In genomic region chr1:36920154-36920716, GRCm38 (mm10) we compare ENCODE assay signal across 9 mouse cellular contexts. TPM values are rescaled to one million over a fixed set of nuclear protein-coding genes. Genes with fewer than 3 reads are reported as not detected.
DNase-seq lines count a peak whose midpoint lies in the region; TF ChIP-seq lines count a peak whose summit lies in the region.
"Had no signal": no experiment of that assay in that cellular context is flagged by ENCODE, and none has a peak within 500 bp of the region (broad histone marks: within the 10 kb centered on the region; RNA-seq: fewer than 3 reads in every experiment).

No protein-coding gene starts in this region.

- no peak for TF ChIP-seq POLR2A in spleen, adult 2 months (IDR thresholded peaks at IDR 0.05; ENCODE audit: low read depth, low read length)
- TF ChIP-seq POLR2A in kidney, adult 2 months (IDR thresholded peaks at IDR 0.05; ENCODE audit: low read depth, low read length) = no peak

- TF ChIP-seq CTCF in spleen, adult 2 months (IDR thresholded peaks at IDR 0.05; ENCODE audit: extremely low read depth, insufficient read depth, insufficient read length, insufficient replicate concordance) = no peak
- no peak for TF ChIP-seq CTCF in kidney, adult 2 months (conservative IDR thresholded peaks at IDR 0.05; ENCODE audit: insufficient read depth, insufficient read length, low read depth, low read length)

- peak overlapping the region; percentile 75 for H3K27ac ChIP-seq in spleen, adult 2 months (ENCODE audit: insufficient read depth, low read length)
- H3K27ac ChIP-seq in kidney, adult 2 months (ENCODE audit: insufficient read depth, low read depth, low read length) = peak overlapping the region; percentile 58; the same call in 1 of the 2 replicates
- H3K27ac ChIP-seq: neural tube, embryonic 13.5 days had no signal

- no peak overlapping the region for H3K4me3 ChIP-seq in spleen, adult 2 months (ENCODE audit: extremely low read depth, insufficient read depth, insufficient read length)
- no peak overlapping the region for H3K4me3 ChIP-seq in kidney, adult 2 months (ENCODE audit: insufficient read depth, low read depth, low read length)
- H3K4me3 ChIP-seq: neural tube, embryonic 13.5 days had no signal

- 20% methylated on average over 3 of the region's 3 CpGs for WGBS in spleen, adult 2 months
- 22% methylated on average over 3 of the region's 3 CpGs for WGBS in kidney, adult 2 months

- peaks cover 61% of the 10 kb centered on the region for H3K4me1 ChIP-seq in spleen, adult 2 months (ENCODE audit: control insufficient read depth, insufficient read depth, insufficient read length)
- peaks cover 40% of the 10 kb centered on the region for H3K4me1 ChIP-seq in kidney, adult 2 months (ENCODE audit: control insufficient read depth, insufficient read depth, low read length)

- no peaks in the 10 kb centered on the region for H3K36me3 ChIP-seq in spleen, adult 2 months (ENCODE audit: control insufficient read depth, insufficient read depth, low read length)
- H3K36me3 ChIP-seq in kidney, adult 2 months (ENCODE audit: control insufficient read depth, insufficient read depth, low read length) = no peaks in the 10 kb centered on the region
- H3K36me3 ChIP-seq: neural tube, embryonic 13.5 days had no signal

- DNase-seq in adrenal gland, adult (ENCODE audit: inconsistent age in 2 of 2, low spot score in 1 of 2) = peak; percentile 59 to 72
- DNase-seq in adrenal gland, postnatal 4 days (ENCODE audit: low spot score in 2 of 2) = no peak
- DNase-seq in spleen, adult 2 months (ENCODE audit: low read depth in 1 of 2, low spot score in 2 of 2) = no peak
- DNase-seq in spleen, adult 18-20 months = no peak
- DNase-seq in heart, adult 18-20 months = peak; percentile 87 to 93
- peak; percentile 80 for DNase-seq in kidney, adult 2 months
- DNase-seq in lung, adult 18-20 months = peak; percentile 88 to 93
- DNase-seq in spleen, postnatal 4 days (ENCODE audit: low spot score in 2 of 2) = peak; percentile 68 to 78

- H3K27me3 ChIP-seq in spleen, adult 2 months (ENCODE audit: control insufficient read depth, insufficient read depth, low read length) = no peaks in the 10 kb centered on the region
- no peaks in the 10 kb centered on the region for H3K27me3 ChIP-seq in kidney, adult 2 months (replicated peaks; ENCODE audit: control insufficient read depth, insufficient read depth, low read length)
- H3K27me3 ChIP-seq: neural tube, embryonic 13.5 days had no signal

RNA-seq across cellular contexts. Expression of gene Tmem131, which starts 23.2 kb away (rescaled TPM):
- total RNA-seq in adrenal gland, postnatal 4 days (2021) = 10 to 100 TPM; 48.9 to 52.5 TPM
- 23.7 and 26.5 TPM in 2 replicates for polyA plus RNA-seq in spleen, adult 2 months (2012; rRNA removed)
- total RNA-seq in heart, adult 18-20 months (2021) = 10 to 100 TPM; 24.2 to 29.6 TPM
- 18.9 and 19.0 TPM in 2 replicates for polyA plus RNA-seq in kidney, adult 2 months (2012; rRNA removed)

Comparison
In these comparisons a context has a peak if more than half of its experiments do, and no peak if none do; other contexts are left out.
1. DNase-seq: peak in adrenal gland, adult (2 of 2), heart, adult 18-20 months (2 of 2), kidney, adult 2 months (single experiment), lung, adult 18-20 months (2 of 2) and spleen, postnatal 4 days (2 of 2); none in adrenal gland, postnatal 4 days (0 of 2), spleen, adult 2 months (0 of 2) and spleen, adult 18-20 months (0 of 2).